Mouse (Mus musculus): ENCODE measurements around the gene Golga3. TPM values are rescaled to one million over a fixed set of nuclear protein-coding genes. Genes with fewer than 3 reads are reported as not detected.

Gene Golga3
- polyA plus RNA-seq (2015; fragmentation: Nextera tagmentation; extraction: Ambion mirVana) = 19.0 and 19.4 TPM in 2 replicates

- H3K27ac ChIP-seq = peak within 1 kb of the TSS; percentile 85
- no peaks in the 10 kb centered on the region for H3K9me3 ChIP-seq (replicated peaks)
- peak within 1 kb of the TSS; percentile 80 for H3K9ac ChIP-seq
- peaks cover 15% of the 10 kb centered on the region for H3K4me1 ChIP-seq
- under 1% methylated on average over 41 of the region's 41 CpGs for WGBS
- peaks cover 7% of the 10 kb centered on the region; the same call in 1 of the 2 replicates for H3K36me3 ChIP-seq
- peak within 1 kb of the TSS; percentile 75 for H3K4me2 ChIP-seq
- peak; percentile 99 for ATAC-seq (replicated peaks; ENCODE audit: low FRiP score)
- peak within 1 kb of the TSS; percentile 84 for H3K4me3 ChIP-seq (replicated peaks)
- no peaks in the 10 kb centered on the region for H3K27me3 ChIP-seq
These were observed at the start of gene Golga3 for GRCm38 (mm10) chr5:110176362-110177020. Golga3 (plus strand) TSS chr5:110176701.

- 0 out of 2 replicates have a peak, but pooled peaks cover 4% of the 10 kb centered on the region for H3K4me1 ChIP-seq
- 3% methylated on average over 46 of the region's 46 CpGs for WGBS
These were observed 41.0 kb upstream of the Golga3 start, which contains the start of gene Chfr for GRCm38 (mm10) chr5:110135293-110136086. Chfr (plus strand) TSS chr5:110135842.

GRCm38 (mm10) chr5:110136087-110136464, 40.4 kb upstream of the Golga3 start:
- Histone ChIP-seq H3K27me3 (no peaks in the 10 kb centered on the region), H3K4me3 (replicated peaks) (peak overlapping the region; percentile 95), H3K27ac (peak overlapping the region; percentile 63), H3K36me3 (peaks cover 27% of the 10 kb centered on the region), H3K4me2 (peak overlapping the region; percentile 84), H3K4me1 (0 out of 2 replicates have a peak, but pooled peaks cover 4% of the 10 kb centered on the region), H3K9ac (peak overlapping the region; percentile 80), H3K9me3 (replicated peaks) (peaks cover 4% of the 10 kb centered on the region; the same call in 1 of the 2 replicates)
- ATAC-seq (replicated peaks; ENCODE audit: low FRiP score) = peak; percentile 38
- WGBS = 6% methylated on average over 18 of the region's 18 CpGs

More at GRCm38 (mm10) chr5:110135293-110136086, 41.0 kb upstream of the Golga3 start, which contains the start of gene Chfr:
- Histone ChIP-seq H3K36me3 (peaks cover 27% of the 10 kb centered on the region), H3K4me3 (replicated peaks) (peak within 1 kb of the TSS; percentile 95), H3K27ac (peak within 1 kb of the TSS; percentile 63), H3K4me2 (peak within 1 kb of the TSS; percentile 84), H3K27me3 (no peaks in the 10 kb centered on the region), H3K9ac (peak within 1 kb of the TSS; percentile 80), H3K9me3 (replicated peaks) (peaks cover 8% of the 10 kb centered on the region)
- ATAC-seq (replicated peaks; ENCODE audit: low FRiP score) = peak; percentile 100

- WGBS = 97% methylated on average over 3 of the region's 3 CpGs
These were observed 38.7 kb upstream of the Golga3 start for GRCm38 (mm10) chr5:110137816-110138215.

GRCm38 (mm10) chr5:110139325-110139724, 37.2 kb upstream of the Golga3 start:
- peaks cover 1% of the 10 kb centered on the region; the same call in 1 of the 2 replicates for H3K9me3 ChIP-seq (replicated peaks)
- H3K27me3 ChIP-seq = no peaks in the 10 kb centered on the region
- WGBS = 95% methylated on average over 3 of the region's 3 CpGs
- H3K9ac ChIP-seq = no peak overlapping the region
- 0 out of 2 replicates have a peak, but pooled peaks cover 4% of the 10 kb centered on the region for H3K4me1 ChIP-seq
- ATAC-seq (replicated peaks; ENCODE audit: low FRiP score) = no peak
- H3K27ac ChIP-seq = no peak overlapping the region
- H3K4me2 ChIP-seq = no peak overlapping the region
- H3K36me3 ChIP-seq = peaks cover 53% of the 10 kb centered on the region
- H3K4me3 ChIP-seq (replicated peaks) = no peak overlapping the region

More at GRCm38 (mm10) chr5:110137816-110138215, 38.7 kb upstream of the Golga3 start:
- ATAC-seq (replicated peaks; ENCODE audit: low FRiP score) = no peak
- Histone ChIP-seq H3K4me1 (0 out of 2 replicates have a peak, but pooled peaks cover 4% of the 10 kb centered on the region), H3K4me3 (replicated peaks) (no peak overlapping the region), H3K27ac (no peak overlapping the region), H3K27me3 (no peaks in the 10 kb centered on the region), H3K9ac (no peak overlapping the region), H3K9me3 (replicated peaks) (peaks cover 4% of the 10 kb centered on the region; the same call in 1 of the 2 replicates), H3K36me3 (peaks cover 39% of the 10 kb centered on the region), H3K4me2 (no peak overlapping the region)

GRCm38 (mm10) chr5:110140424-110140823, 36.1 kb upstream of the Golga3 start:
- ATAC-seq (replicated peaks; ENCODE audit: low FRiP score) = no peak
- Histone ChIP-seq H3K4me2 (no peak overlapping the region), H3K27me3 (no peaks in the 10 kb centered on the region), H3K4me3 (replicated peaks) (no peak overlapping the region), H3K9ac (no peak overlapping the region), H3K4me1 (0 out of 2 replicates have a peak, but pooled peaks cover 4% of the 10 kb centered on the region), H3K9me3 (replicated peaks) (no peaks in the 10 kb centered on the region), H3K27ac (no peak overlapping the region), H3K36me3 (peaks cover 64% of the 10 kb centered on the region)
- WGBS = 92% methylated on average over 7 of the region's 7 CpGs

- no peak overlapping the region for H3K4me3 ChIP-seq (replicated peaks)
- H3K4me2 ChIP-seq = no peak overlapping the region
- no peaks in the 10 kb centered on the region for H3K27me3 ChIP-seq
- ATAC-seq (replicated peaks; ENCODE audit: low FRiP score) = no peak
- no peaks in the 10 kb centered on the region for H3K4me1 ChIP-seq
- H3K27ac ChIP-seq = no peak overlapping the region
- WGBS = 93% methylated on average over 2 of the region's 2 CpGs
- H3K36me3 ChIP-seq = peaks cover 81% of the 10 kb centered on the region
- H3K9me3 ChIP-seq (replicated peaks) = no peaks in the 10 kb centered on the region
- no peak overlapping the region for H3K9ac ChIP-seq
These were observed 34.2 kb upstream of the Golga3 start for GRCm38 (mm10) chr5:110142309-110142708.

- H3K9ac ChIP-seq = no peak overlapping the region
- H3K36me3 ChIP-seq = peaks cover 88% of the 10 kb centered on the region
- H3K4me3 ChIP-seq (replicated peaks) = no peak overlapping the region
- no peaks in the 10 kb centered on the region for H3K4me1 ChIP-seq
- H3K27ac ChIP-seq = no peak overlapping the region
- no peak overlapping the region for H3K4me2 ChIP-seq
- 87% methylated on average over 5 of the region's 5 CpGs for WGBS
- no peak for ATAC-seq (replicated peaks; ENCODE audit: low FRiP score)
- H3K27me3 ChIP-seq = no peaks in the 10 kb centered on the region
- H3K9me3 ChIP-seq (replicated peaks) = no peaks in the 10 kb centered on the region
These were observed 33.5 kb upstream of the Golga3 start for GRCm38 (mm10) chr5:110143007-110143406.

- WGBS = 95% methylated on average over 4 of the region's 4 CpGs
- Histone ChIP-seq H3K4me2 (no peak overlapping the region), H3K9ac (no peak overlapping the region), H3K36me3 (peaks cover 69% of the 10 kb centered on the region), H3K27ac (no peak overlapping the region), H3K4me1 (no peaks in the 10 kb centered on the region), H3K27me3 (no peaks in the 10 kb centered on the region), H3K4me3 (replicated peaks) (no peak overlapping the region), H3K9me3 (replicated peaks) (no peaks in the 10 kb centered on the region)
- no peak for ATAC-seq (replicated peaks; ENCODE audit: low FRiP score)
These were observed 7.1 kb upstream of the Golga3 start for GRCm38 (mm10) chr5:110169374-110169773.

GRCm38 (mm10) chr5:110177021-110177420, 520 bp downstream of the Golga3 start:
- 1% methylated on average over 19 of the region's 19 CpGs for WGBS
- peaks cover 15% of the 10 kb centered on the region for H3K4me1 ChIP-seq
- ATAC-seq (replicated peaks; ENCODE audit: low FRiP score) = no peak; the same call in none of the 2 replicates

GRCm38 (mm10) chr5:110178628-110179027, 2.1 kb downstream of the Golga3 start:
- Histone ChIP-seq H3K4me3 (replicated peaks) (no peak overlapping the region), H3K4me2 (no peak overlapping the region), H3K27me3 (no peaks in the 10 kb centered on the region), H3K9ac (no peak overlapping the region), H3K27ac (no peak overlapping the region), H3K4me1 (peaks cover 15% of the 10 kb centered on the region), H3K36me3 (peaks cover 17% of the 10 kb centered on the region), H3K9me3 (replicated peaks) (no peaks in the 10 kb centered on the region)
- no peak for ATAC-seq (replicated peaks; ENCODE audit: low FRiP score)
- WGBS = 85% methylated on average over 2 of the region's 2 CpGs

More at GRCm38 (mm10) chr5:110177021-110177420, 520 bp downstream of the Golga3 start:
- H3K4me2 ChIP-seq = peak overlapping the region; percentile 75
- H3K9ac ChIP-seq = peak overlapping the region; percentile 80
- peak overlapping the region; percentile 84 for H3K4me3 ChIP-seq (replicated peaks)
- peak overlapping the region; percentile 85 for H3K27ac ChIP-seq
- H3K9me3 ChIP-seq (replicated peaks) = no peaks in the 10 kb centered on the region
- peaks cover 5% of the 10 kb centered on the region for H3K36me3 ChIP-seq
- no peaks in the 10 kb centered on the region for H3K27me3 ChIP-seq

- Histone ChIP-seq H3K4me1 (peaks cover 12% of the 10 kb centered on the region), H3K9ac (no peak overlapping the region), H3K27me3 (no peaks in the 10 kb centered on the region), H3K4me3 (replicated peaks) (no peak overlapping the region), H3K4me2 (no peak overlapping the region), H3K9me3 (replicated peaks) (no peaks in the 10 kb centered on the region), H3K36me3 (peaks cover 44% of the 10 kb centered on the region), H3K27ac (no peak overlapping the region)
- ATAC-seq (replicated peaks; ENCODE audit: low FRiP score) = no peak
- 85% methylated on average over 5 of the region's 5 CpGs for WGBS
These were observed 5.2 kb downstream of the Golga3 start for GRCm38 (mm10) chr5:110181716-110182115.
